Mouse (Mus musculus): ENCODE data around the gene Rps27. TPM values are rescaled to one million over a fixed set of nuclear protein-coding genes. Genes with fewer than 3 reads are reported as not detected.

The Rps27 gene
- polyA plus RNA-seq, 1 experiment from 2014 or later, result 2,244 TPM

GRCm38 (mm10) chr3:90242984-90243775, 29.7 kb upstream of the Rps27 start, which contains the start of gene Creb3l4:
Gene Creb3l4 (minus strand): TSS chr3:90243512.
- peak within 1 kb of the TSS; percentile 35 for H3K9ac ChIP-seq (ENCODE audit: low read length)
- WGBS, result 4% methylated on average over 19 of the region's 19 CpGs
- H3K4me3 ChIP-seq (ENCODE audit: low read depth, low read length), result peak within 1 kb of the TSS; percentile 37
- no peaks in the 10 kb centered on the region for H3K27me3 ChIP-seq (replicated peaks; ENCODE audit: control insufficient read depth, insufficient read depth, low read length)
- H3K27ac ChIP-seq (ENCODE audit: low read depth), result peak within 1 kb of the TSS; percentile 12
- no peaks in the 10 kb centered on the region for H3K9me3 ChIP-seq (ENCODE audit: control insufficient read depth, low read length)
- no peaks in the 10 kb centered on the region for H3K36me3 ChIP-seq (ENCODE audit: control insufficient read depth, insufficient read depth, low read length)
- peak within 1 kb of the TSS; percentile 68 for H3K4me2 ChIP-seq (ENCODE audit: low read length)
- peaks cover 12% of the 10 kb centered on the region for H3K4me1 ChIP-seq (replicated peaks; ENCODE audit: control insufficient read depth, insufficient read depth, low read length)
- DNase-seq (ENCODE audit: low spot score) (peak; percentile 73), ATAC-seq (replicated peaks; ENCODE audit: low FRiP score, low TSS enrichment, low read depth) (peak; percentile 48)

GRCm38 (mm10) chr3:90241669-90242358, 28.4 kb upstream of the Rps27 start:
- 80% methylated on average over 10 of the region's 10 CpGs for WGBS

GRCm38 (mm10) chr3:90241251-90241650, 27.8 kb upstream of the Rps27 start:
- no peak for ATAC-seq (replicated peaks; ENCODE audit: low FRiP score, low TSS enrichment, low read depth)
- Histone ChIP-seq H3K36me3 (ENCODE audit: control insufficient read depth, insufficient read depth, low read length) (0 out of 2 replicates have a peak, but pooled peaks cover 3% of the 10 kb centered on the region), H3K4me2 (ENCODE audit: low read length) (no peak overlapping the region), H3K27ac (ENCODE audit: low read depth) (no peak overlapping the region), H3K9ac (ENCODE audit: low read length) (no peak overlapping the region), H3K27me3 (replicated peaks; ENCODE audit: control insufficient read depth, insufficient read depth, low read length) (no peaks in the 10 kb centered on the region), H3K4me1 (replicated peaks; ENCODE audit: control insufficient read depth, insufficient read depth, low read length) (peaks cover 9% of the 10 kb centered on the region), H3K4me3 (ENCODE audit: low read depth, low read length) (no peak overlapping the region), H3K9me3 (ENCODE audit: control insufficient read depth, low read length) (no peaks in the 10 kb centered on the region)
- 93% methylated on average over 2 of the region's 2 CpGs for WGBS
- DNase-seq (ENCODE audit: low spot score), result no peak

More at GRCm38 (mm10) chr3:90241669-90242358, 28.4 kb upstream of the Rps27 start:
- Histone ChIP-seq H3K4me2 (ENCODE audit: low read length) (peak overlapping the region; percentile 68; the same call in 1 of the 2 replicates), H3K9me3 (ENCODE audit: control insufficient read depth, low read length) (no peaks in the 10 kb centered on the region), H3K27me3 (replicated peaks; ENCODE audit: control insufficient read depth, insufficient read depth, low read length) (no peaks in the 10 kb centered on the region), H3K4me1 (replicated peaks; ENCODE audit: control insufficient read depth, insufficient read depth, low read length) (peaks cover 9% of the 10 kb centered on the region), H3K36me3 (ENCODE audit: control insufficient read depth, insufficient read depth, low read length) (0 out of 2 replicates have a peak, but pooled peaks cover 3% of the 10 kb centered on the region), H3K9ac (ENCODE audit: low read length) (no peak overlapping the region), H3K27ac (ENCODE audit: low read depth) (no peak overlapping the region), H3K4me3 (ENCODE audit: low read depth, low read length) (no peak overlapping the region)
- DNase-seq (ENCODE audit: low spot score) (no peak), ATAC-seq (replicated peaks; ENCODE audit: low FRiP score, low TSS enrichment, low read depth) (no peak)

GRCm38 (mm10) chr3:90231507-90232333, 18.3 kb upstream of the Rps27 start, which contains the start of gene Jtb:
Gene Jtb (plus strand): TSS chr3:90231597.
- peak within 1 kb of the TSS; percentile 80 for H3K9ac ChIP-seq (ENCODE audit: low read length)
- H3K4me3 ChIP-seq (ENCODE audit: low read depth, low read length), result peak within 1 kb of the TSS; percentile 83
- peak within 1 kb of the TSS; percentile 95 for H3K27ac ChIP-seq (ENCODE audit: low read depth)
- 0 out of 2 replicates have a peak, but pooled peaks cover 3% of the 10 kb centered on the region for H3K4me1 ChIP-seq (replicated peaks; ENCODE audit: control insufficient read depth, insufficient read depth, low read length)
- H3K36me3 ChIP-seq (ENCODE audit: control insufficient read depth, insufficient read depth, low read length), result peaks cover 21% of the 10 kb centered on the region
- 0% methylated on average over 61 of the region's 61 CpGs for WGBS
- H3K27me3 ChIP-seq (replicated peaks; ENCODE audit: control insufficient read depth, insufficient read depth, low read length), result no peaks in the 10 kb centered on the region
- DNase-seq (ENCODE audit: low spot score) (peak; percentile 94), ATAC-seq (replicated peaks; ENCODE audit: low FRiP score, low TSS enrichment, low read depth) (peak; percentile 97)
- H3K4me2 ChIP-seq (ENCODE audit: low read length), result peak within 1 kb of the TSS; percentile 64
- no peaks in the 10 kb centered on the region; the same call in 1 of the 2 replicates for H3K9me3 ChIP-seq (ENCODE audit: control insufficient read depth, low read length)

- Histone ChIP-seq H3K36me3 (ENCODE audit: control insufficient read depth, insufficient read depth, low read length) (peaks cover 21% of the 10 kb centered on the region), H3K27ac (ENCODE audit: low read depth) (peak overlapping the region; percentile 95; the same call in 1 of the 2 replicates), H3K9me3 (ENCODE audit: control insufficient read depth, low read length) (no peaks in the 10 kb centered on the region; the same call in 1 of the 2 replicates), H3K4me2 (ENCODE audit: low read length) (peak overlapping the region; percentile 64), H3K9ac (ENCODE audit: low read length) (peak overlapping the region; percentile 80), H3K27me3 (replicated peaks; ENCODE audit: control insufficient read depth, insufficient read depth, low read length) (no peaks in the 10 kb centered on the region), H3K4me1 (replicated peaks; ENCODE audit: control insufficient read depth, insufficient read depth, low read length) (0 out of 2 replicates have a peak, but pooled peaks cover 3% of the 10 kb centered on the region), H3K4me3 (ENCODE audit: low read depth, low read length) (peak overlapping the region; percentile 83)
- 10% methylated on average over 8 of the region's 8 CpGs for WGBS
- no peak for DNase-seq (ENCODE audit: low spot score)
- no peak for ATAC-seq (replicated peaks; ENCODE audit: low FRiP score, low TSS enrichment, low read depth)
These were observed 17.6 kb upstream of the Rps27 start for GRCm38 (mm10) chr3:90231075-90231474.

GRCm38 (mm10) chr3:90224331-90224730, 10.9 kb upstream of the Rps27 start:
- ATAC-seq (replicated peaks; ENCODE audit: low FRiP score, low TSS enrichment, low read depth), result no peak
- Histone ChIP-seq H3K4me2 (ENCODE audit: low read length) (no peak overlapping the region), H3K9ac (ENCODE audit: low read length) (no peak overlapping the region), H3K4me1 (replicated peaks; ENCODE audit: control insufficient read depth, insufficient read depth, low read length) (peaks cover 13% of the 10 kb centered on the region), H3K27me3 (replicated peaks; ENCODE audit: control insufficient read depth, insufficient read depth, low read length) (no peaks in the 10 kb centered on the region), H3K36me3 (ENCODE audit: control insufficient read depth, insufficient read depth, low read length) (peaks cover 17% of the 10 kb centered on the region), H3K9me3 (ENCODE audit: control insufficient read depth, low read length) (no peaks in the 10 kb centered on the region; the same call in 1 of the 2 replicates), H3K27ac (ENCODE audit: low read depth) (no peak overlapping the region), H3K4me3 (ENCODE audit: low read depth, low read length) (no peak overlapping the region)
- 80% methylated on average over 10 of the region's 10 CpGs for WGBS
- no peak for DNase-seq (ENCODE audit: low spot score)

GRCm38 (mm10) chr3:90222941-90223340, 9.5 kb upstream of the Rps27 start:
- WGBS, result 71% methylated on average over 3 of the region's 3 CpGs
- H3K36me3 ChIP-seq (ENCODE audit: control insufficient read depth, insufficient read depth, low read length), result peaks cover 17% of the 10 kb centered on the region

GRCm38 (mm10) chr3:90222455-90222854, 9.0 kb upstream of the Rps27 start:
- H3K27ac ChIP-seq (ENCODE audit: low read depth), result no peak overlapping the region
- no peaks in the 10 kb centered on the region for H3K9me3 ChIP-seq (ENCODE audit: control insufficient read depth, low read length)
- DNase-seq (ENCODE audit: low spot score) (no peak), ATAC-seq (replicated peaks; ENCODE audit: low FRiP score, low TSS enrichment, low read depth) (no peak)
- 89% methylated on average over 4 of the region's 4 CpGs for WGBS
- H3K9ac ChIP-seq (ENCODE audit: low read length), result no peak overlapping the region
- H3K36me3 ChIP-seq (ENCODE audit: control insufficient read depth, insufficient read depth, low read length), result peaks cover 17% of the 10 kb centered on the region
- no peaks in the 10 kb centered on the region for H3K27me3 ChIP-seq (replicated peaks; ENCODE audit: control insufficient read depth, insufficient read depth, low read length)
- no peak overlapping the region for H3K4me3 ChIP-seq (ENCODE audit: low read depth, low read length)
- peaks cover 13% of the 10 kb centered on the region for H3K4me1 ChIP-seq (replicated peaks; ENCODE audit: control insufficient read depth, insufficient read depth, low read length)
- H3K4me2 ChIP-seq (ENCODE audit: low read length), result no peak overlapping the region

More at GRCm38 (mm10) chr3:90222941-90223340, 9.5 kb upstream of the Rps27 start:
- no peak for ATAC-seq (replicated peaks; ENCODE audit: low FRiP score, low TSS enrichment, low read depth)
- DNase-seq (ENCODE audit: low spot score), result no peak
- H3K9ac ChIP-seq (ENCODE audit: low read length), result no peak overlapping the region
- H3K4me3 ChIP-seq (ENCODE audit: low read depth, low read length), result no peak overlapping the region
- no peak overlapping the region for H3K4me2 ChIP-seq (ENCODE audit: low read length)
- H3K4me1 ChIP-seq (replicated peaks; ENCODE audit: control insufficient read depth, insufficient read depth, low read length), result peaks cover 13% of the 10 kb centered on the region
- H3K27ac ChIP-seq (ENCODE audit: low read depth), result no peak overlapping the region
- H3K9me3 ChIP-seq (ENCODE audit: control insufficient read depth, low read length), result no peaks in the 10 kb centered on the region
- H3K27me3 ChIP-seq (replicated peaks; ENCODE audit: control insufficient read depth, insufficient read depth, low read length), result no peaks in the 10 kb centered on the region
